Mouse (Mus musculus) inflammation-experienced regulatory T-cells (primary cell): Measurements from ENCODE around the gene 4921536K21Rik. TPM values are rescaled to one million over a fixed set of nuclear protein-coding genes. Genes with fewer than 3 reads are reported as not detected.

Experiments
- polyA plus RNA-seq, 2 experiments: library from polyadenylated mRNA; unstranded; fragments of 100-300 nt; shearing (Covaris generic); gene quantifications; one replicate each; pipeline ENCODE4 v1.2.1; 2017

The 4921536K21Rik gene
- polyA plus RNA-seq = not detected

DNA sequence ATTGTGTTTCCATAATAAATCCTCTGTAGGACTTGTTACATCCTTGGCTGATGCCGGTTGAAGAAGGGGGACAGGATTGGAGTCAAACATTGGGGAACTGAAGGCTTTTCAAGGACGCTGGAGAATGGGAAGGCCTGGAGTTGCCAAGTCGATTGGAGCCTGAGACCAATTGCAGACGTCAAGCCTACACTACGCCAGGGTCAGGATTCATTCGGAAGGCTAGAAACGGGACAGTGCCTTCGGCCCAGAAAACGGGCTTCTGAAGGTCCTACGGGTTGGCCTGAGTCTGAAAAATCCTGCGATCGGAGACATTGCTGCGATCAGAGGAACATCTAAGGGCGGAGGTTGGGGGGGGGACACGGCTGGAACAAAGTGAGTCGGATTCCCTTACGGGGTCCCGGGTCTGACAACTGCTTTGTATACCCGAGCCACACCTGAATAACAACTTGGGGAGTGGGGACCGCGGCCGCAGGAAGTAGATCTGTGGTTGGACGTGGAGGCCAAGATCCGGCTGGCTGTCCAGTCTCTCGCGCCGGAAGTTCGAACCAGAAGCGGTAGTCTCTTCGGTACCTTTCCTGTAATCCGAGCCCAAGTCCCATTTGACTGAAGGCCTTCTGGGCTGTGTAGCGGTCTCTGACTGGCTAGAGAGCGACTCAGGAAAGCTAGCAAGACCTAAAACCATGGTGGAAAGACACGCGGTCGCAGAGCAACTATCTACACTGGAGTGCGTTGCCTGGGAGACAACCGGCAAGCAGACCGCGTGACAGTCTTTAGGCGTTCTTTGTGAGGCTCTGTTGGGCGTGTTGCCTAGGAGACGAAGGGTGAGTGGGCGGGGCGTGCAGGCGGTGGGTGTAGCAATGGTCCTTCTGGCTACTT, at the start of gene 4921536K21Rik, which contains the start of gene Dusp18:
Gene 4921536K21Rik (minus strand): TSS at position 693 of the 876 bp plus-strand sequence.
Gene Dusp18 (plus strand): TSS at position 835 of the 876 bp plus-strand sequence.

DNA sequence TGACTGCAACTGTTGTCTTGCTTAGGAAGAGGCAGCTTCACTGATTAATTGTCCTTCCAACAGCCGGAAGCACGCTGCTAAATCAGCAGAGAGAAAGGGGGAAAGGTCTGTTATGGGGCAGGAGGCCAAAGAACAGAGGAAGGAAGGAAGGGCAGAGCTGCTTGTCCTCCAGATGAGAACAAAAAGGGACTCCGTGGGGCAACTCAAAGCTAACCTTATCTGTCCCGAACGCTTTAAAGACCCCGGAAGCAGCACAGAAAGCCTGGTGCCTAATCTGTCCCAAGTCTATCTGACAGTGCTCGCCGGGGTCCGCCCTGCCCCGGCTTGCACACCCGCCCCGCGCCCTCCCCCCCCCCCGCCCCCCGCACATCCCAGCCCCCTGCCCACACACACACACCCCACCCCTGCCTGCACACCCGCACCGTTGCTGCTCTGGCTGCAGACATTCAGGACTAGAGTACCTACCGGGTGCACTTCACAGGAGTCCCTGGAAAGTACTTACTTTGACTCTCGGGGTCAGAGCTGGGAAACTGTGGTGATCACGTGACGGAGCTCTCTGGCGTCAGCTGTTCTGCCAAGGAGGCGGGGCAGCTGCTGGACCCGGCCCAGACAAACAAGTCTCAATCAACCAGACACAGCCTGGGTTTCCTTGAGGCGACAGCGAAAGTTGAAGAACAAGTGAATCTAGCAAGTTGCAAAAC, 36.8 kb upstream of the 4921536K21Rik start, which contains the start of gene Tcn2:
Gene Tcn2 (minus strand): TSS at position 649 of the 701 bp plus-strand sequence.

DNA sequence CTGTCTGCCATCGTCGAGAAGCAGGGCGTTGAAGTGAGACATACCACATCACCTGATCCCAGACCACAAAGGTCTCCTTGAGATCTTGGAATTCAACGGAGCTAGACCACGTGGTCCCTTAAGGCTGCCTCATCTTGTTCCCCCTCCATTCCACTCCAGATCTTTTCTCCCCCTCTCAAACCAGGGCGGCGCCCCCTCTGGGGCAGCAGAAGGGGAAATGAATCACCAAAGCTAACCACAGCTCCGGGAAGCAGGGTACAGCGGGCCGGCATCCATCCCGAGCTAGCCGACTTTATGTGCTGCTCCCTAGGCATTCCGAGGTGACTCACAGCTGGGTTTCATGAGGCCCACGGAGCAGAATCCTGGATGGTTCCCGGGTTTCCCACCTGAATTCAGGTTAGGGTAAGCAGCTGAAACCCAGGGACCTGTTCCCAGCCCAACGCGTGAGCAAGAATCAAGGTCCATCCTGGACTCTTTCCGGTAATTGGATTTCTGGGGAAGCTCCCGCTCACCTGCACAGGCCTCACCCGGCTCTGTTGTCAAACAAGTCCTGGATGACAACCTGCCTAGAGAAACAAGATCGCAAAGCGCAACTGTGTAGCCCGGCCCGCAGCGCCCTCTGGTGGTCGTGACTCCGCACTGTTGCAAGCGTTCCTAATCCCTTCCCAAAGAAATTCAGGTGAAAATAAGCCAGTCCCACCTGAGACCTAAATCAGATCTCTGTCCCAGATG, 19.4 kb upstream of the 4921536K21Rik start, which contains the start of gene Slc35e4:
Gene Slc35e4 (minus strand): TSS at position 556 of the 732 bp plus-strand sequence.

DNA sequence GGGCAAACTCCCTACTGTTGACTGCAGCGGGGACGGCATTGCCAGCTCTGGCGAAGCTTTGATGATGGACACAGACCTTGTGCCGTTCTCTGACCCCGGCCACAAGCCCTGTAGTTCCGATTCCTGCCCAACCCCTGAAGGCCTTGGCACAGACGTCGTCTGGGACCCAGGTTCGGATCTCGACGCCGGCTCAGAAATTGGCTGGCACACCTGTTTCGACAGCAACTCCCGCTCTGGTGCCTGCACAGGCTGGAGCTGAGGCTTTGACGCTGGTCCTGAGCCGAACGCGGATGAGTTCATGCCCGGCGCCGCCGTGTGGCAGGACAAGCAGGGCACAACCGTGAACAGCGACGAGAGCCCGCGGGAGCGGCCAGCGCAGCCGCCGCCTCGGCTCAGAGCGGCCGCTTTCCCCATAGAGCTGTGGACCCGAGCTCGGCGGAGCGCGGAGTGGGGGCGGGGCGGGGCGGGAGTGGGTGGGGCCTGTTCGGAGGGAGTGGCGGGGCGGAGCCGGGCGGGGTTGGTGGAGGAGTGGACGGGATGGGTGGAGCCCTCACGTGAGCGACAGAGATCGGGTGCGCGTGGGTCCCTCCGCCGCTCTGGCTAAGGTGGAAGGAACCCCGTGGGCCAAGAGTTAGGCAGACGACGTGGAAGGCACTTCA, 31.3 kb downstream of the 4921536K21Rik start, which contains the start of gene Osbp2:
Gene Osbp2 (minus strand): TSS at position 450 of the 659 bp plus-strand sequence.

Other genes with a start within 250 kb of the 4921536K21Rik start
- gene Morc2a, start 245.9 kb downstream of the 4921536K21Rik start, polyA plus RNA-seq = 10 to 100 TPM; 26.4 to 27.4 TPM
- 1 to 10 TPM in 1 of 2 experiments, under 1 TPM in 1; 0.22 to 1.0 TPM for gene Osbp2, start 31.2 kb downstream of the 4921536K21Rik start, polyA plus RNA-seq
- under 1 TPM; 0.30 to 0.42 TPM for gene Dusp18, start 142 bp upstream of the 4921536K21Rik start, polyA plus RNA-seq
- gene Slc35e4, start 19.6 kb upstream of the 4921536K21Rik start, polyA plus RNA-seq = 1 to 10 TPM; 3.9 to 4.0 TPM
- gene Tcn2, start 37.1 kb upstream of the 4921536K21Rik start, polyA plus RNA-seq = 10 to 100 TPM; 17.7 to 51.7 TPM
- 10 to 100 TPM; 73.5 to 86.3 TPM for gene Pes1, start 68.9 kb upstream of the 4921536K21Rik start, polyA plus RNA-seq
- gene 4930556J24Rik, start 81.7 kb upstream of the 4921536K21Rik start, polyA plus RNA-seq = under 1 TPM; 0.29 to 0.88 TPM
- 1 to 10 TPM in 1 of 2 experiments, under 1 TPM in 1; 0.33 to 1.8 TPM for gene Gal3st1, start 88.5 kb upstream of the 4921536K21Rik start, polyA plus RNA-seq
- gene Sec14l4, start 136.4 kb upstream of the 4921536K21Rik start, polyA plus RNA-seq = under 1 TPM in 1 of 2 experiments, not detected in 1; 0.75 TPM
- 1 to 10 TPM in 1 of 2 experiments, under 1 TPM in 1; 0.19 to 1.5 TPM for gene Sec14l3, start 169.7 kb upstream of the 4921536K21Rik start, polyA plus RNA-seq
- gene Mtfp1, start 200.3 kb upstream of the 4921536K21Rik start, polyA plus RNA-seq = 1 to 10 TPM; 1.9 to 4.1 TPM
- 1 to 10 TPM in 1 of 2 experiments, under 1 TPM in 1; 0.77 to 2.8 TPM for gene Sec14l2, start 228.3 kb upstream of the 4921536K21Rik start, polyA plus RNA-seq
- 10 to 100 TPM; 43.2 to 52.4 TPM for gene Rnf215, start 240.1 kb upstream of the 4921536K21Rik start, polyA plus RNA-seq